Mouse (Mus musculus) midbrain, postnatal 0 days (tissue): ENCODE measurements at regions not wholly inside any gene's neighbourhood (a gene's known extent, or its start where the extent isn't known, plus 50 kb on each side); places are given as distances from the start of the nearest gene placed in this dataset.
A peak's percentile ranks its signal among the peaks of the same experiment; 100 is the strongest.

ENCODE experiments used
- ATAC-seq: fragments of 200-750 bp; cut with Nextera tagmentation; 2 replicates; pipeline ENCODE4 v1.8.0; 2017; ENCODE audit warnings: moderate number of reproducible peaks, mild to moderate bottlenecking, moderate TSS enrichment, moderate library complexity; ENCODE audit not compliant: low FRiP score
- DNase-seq: peaks from one replicate; pipeline ENCODE4 v3.0.0-alpha.2; 2015; ENCODE audit warnings: low spot score
- H3K27ac ChIP-seq: fragments of 300-500 bp; sonication (generic); 2 replicates; pipeline ENCODE4 v1.5.1; 2014; ENCODE audit warnings: low read depth, mild to moderate bottlenecking, low read length, mixed read lengths
- H3K27me3 ChIP-seq: fragments of 300-500 bp; sonication (generic); 2 replicates; pipeline ENCODE4 v1.6.1; 2014; ENCODE audit warnings: low read length, control low read depth, mixed read lengths; ENCODE audit not compliant: insufficient read depth
- H3K36me3 ChIP-seq: fragments of 300-500 bp; sonication (generic); 2 replicates; pipeline ENCODE4 v1.6.1; 2014; ENCODE audit warnings: low read length, control low read depth, mixed read lengths; ENCODE audit not compliant: insufficient read depth
- H3K4me1 ChIP-seq: fragments of 300-500 bp; sonication (generic); 2 replicates; pipeline ENCODE4 v1.6.1; 2014; ENCODE audit warnings: mild to moderate bottlenecking, control low read depth, antibody characterized with exemption, low read length, mixed read lengths; ENCODE audit not compliant: insufficient read depth
- H3K4me2 ChIP-seq: fragments of 300-500 bp; sonication (generic); 2 replicates; pipeline ENCODE4 v1.6.1; 2014; ENCODE audit warnings: low read depth, mild to moderate bottlenecking, low read length, mixed read lengths; ENCODE audit not compliant: poor library complexity, severe bottlenecking
- H3K4me3 ChIP-seq: fragments of 300-500 bp; sonication (generic); 2 replicates; pipeline ENCODE4 v1.5.1; 2014; ENCODE audit warnings: low read depth, mild to moderate bottlenecking, low read length, moderate library complexity
- H3K9ac ChIP-seq: fragments of 300-500 bp; sonication (generic); replicated peaks from 2 replicates; pipeline ENCODE4 v1.6.1; 2014; ENCODE audit warnings: mild to moderate bottlenecking, low read length, moderate library complexity, mixed read lengths; ENCODE audit not compliant: poor library complexity, severe bottlenecking
- H3K9me3 ChIP-seq: fragments of 300-500 bp; sonication (generic); 2 replicates; pipeline ENCODE4 v1.6.1; 2016; ENCODE audit warnings: low read length, control low read depth
- CTCF ChIP-seq: IDR thresholded peaks from 2 replicates; pipeline ENCODE4 v1.5.1; 2016; ENCODE audit warnings: antibody characterized with exemption, mild to moderate bottlenecking
- WGBS: fragments of 180-500 bp; shearing (Covaris S2); extraction: QIAGEN DNeasy Blood & Tissue Kit; methylation state at CpG from one replicate; pipeline ENCODE4 v1.1.7; 2014; 5-methylcytosine and 5-hydroxymethylcytosine counted together

- no peaks in the 10 kb centered on the region for H3K4me1 ChIP-seq
- no peak for ATAC-seq
Observed at GRCm38 (mm10) chr5:39273710-39274385, 397.2 kb upstream of the Clnk start.

GRCm38 (mm10) chr5:39267106-39267505 is 390.5 kb upstream of the Clnk start:
- TF ChIP-seq CTCF, result no peak
- ATAC-seq, result no peak
- no peaks in the 10 kb centered on the region for H3K9me3 ChIP-seq

More at GRCm38 (mm10) chr5:39273710-39274385, 397.2 kb upstream of the Clnk start:
- no peak for DNase-seq
- Histone ChIP-seq H3K9me3 (no peaks in the 10 kb centered on the region), H3K9ac (no peak overlapping the region), H3K27me3 (no peaks in the 10 kb centered on the region), H3K27ac (no peak overlapping the region), H3K4me2 (no peak overlapping the region), H3K4me3 (no peak overlapping the region), H3K36me3 (no peaks in the 10 kb centered on the region)
- TF ChIP-seq CTCF, result no peak
- WGBS, result 72% methylated on average over 4 of the region's 4 CpGs

GRCm38 (mm10) chr5:39260721-39261190 is 384.1 kb upstream of the Clnk start:
- no peak overlapping the region for H3K4me3 ChIP-seq
- no peaks in the 10 kb centered on the region for H3K9me3 ChIP-seq
- H3K9ac ChIP-seq, result no peak overlapping the region
- peak; percentile 56 for DNase-seq
- 63% methylated on average over 1 of the region's 1 CpGs for WGBS
- no peak for ATAC-seq
- H3K27me3 ChIP-seq, result no peaks in the 10 kb centered on the region
- H3K27ac ChIP-seq, result no peak overlapping the region
- no peaks in the 10 kb centered on the region for H3K4me1 ChIP-seq
- H3K4me2 ChIP-seq, result no peak overlapping the region
- H3K36me3 ChIP-seq, result no peaks in the 10 kb centered on the region
- TF ChIP-seq CTCF, result no peak

More at GRCm38 (mm10) chr5:39267106-39267505, 390.5 kb upstream of the Clnk start:
- Histone ChIP-seq H3K9ac (no peak overlapping the region), H3K36me3 (no peaks in the 10 kb centered on the region), H3K27ac (no peak overlapping the region), H3K4me1 (no peaks in the 10 kb centered on the region), H3K27me3 (no peaks in the 10 kb centered on the region), H3K4me3 (no peak overlapping the region), H3K4me2 (no peak overlapping the region)
- WGBS, result 87% methylated on average over 1 of the region's 1 CpGs
- no peak for DNase-seq

GRCm38 (mm10) chr5:39257745-39258144 is 381.1 kb upstream of the Clnk start:
- H3K9ac ChIP-seq, result no peak overlapping the region
- H3K4me1 ChIP-seq, result no peaks in the 10 kb centered on the region
- 98% methylated on average over 2 of the region's 2 CpGs for WGBS
- H3K9me3 ChIP-seq, result no peaks in the 10 kb centered on the region
- TF ChIP-seq CTCF, result no peak
- H3K27ac ChIP-seq, result no peak overlapping the region
- H3K36me3 ChIP-seq, result no peaks in the 10 kb centered on the region
- ATAC-seq (no peak), DNase-seq (no peak)
- H3K27me3 ChIP-seq, result no peaks in the 10 kb centered on the region
- no peak overlapping the region for H3K4me3 ChIP-seq
- H3K4me2 ChIP-seq, result no peak overlapping the region

- no peak for ATAC-seq
- Histone ChIP-seq H3K9ac (no peak overlapping the region), H3K4me2 (no peak overlapping the region), H3K27ac (no peak overlapping the region), H3K9me3 (no peaks in the 10 kb centered on the region), H3K4me3 (no peak overlapping the region), H3K27me3 (no peaks in the 10 kb centered on the region), H3K4me1 (no peaks in the 10 kb centered on the region), H3K36me3 (no peaks in the 10 kb centered on the region)
- no peak for DNase-seq
- 44% methylated on average over 3 of the region's 3 CpGs for WGBS
- TF ChIP-seq CTCF, result no peak
Observed at GRCm38 (mm10) chr5:39252206-39252605, 375.6 kb upstream of the Clnk start.

- TF ChIP-seq CTCF, result no peak
- no peaks in the 10 kb centered on the region for H3K27me3 ChIP-seq
- no peak overlapping the region for H3K4me3 ChIP-seq
- DNase-seq (no peak), ATAC-seq (no peak)
- H3K9ac ChIP-seq, result no peak overlapping the region
- H3K36me3 ChIP-seq, result no peaks in the 10 kb centered on the region
- no peak overlapping the region for H3K4me2 ChIP-seq
- no peaks in the 10 kb centered on the region for H3K9me3 ChIP-seq
- no peaks in the 10 kb centered on the region for H3K4me1 ChIP-seq
- no peak overlapping the region for H3K27ac ChIP-seq
Observed at GRCm38 (mm10) chr5:39251021-39251420, 374.4 kb upstream of the Clnk start.
